Mouse (Mus musculus) kidney, postnatal 0 days (tissue): ENCODE measurements around the gene Myo16. TPM values are rescaled to one million over a fixed set of nuclear protein-coding genes. Genes with fewer than 3 reads are reported as not detected.

Experiments used
- ATAC-seq: fragments of 200-750 bp; cut with Nextera tagmentation; replicated peaks from 2 replicates; pipeline ENCODE4 v1.8.0; 2017; ENCODE audit warnings: low read depth, moderate number of reproducible peaks, moderate TSS enrichment, moderate library complexity; ENCODE audit not compliant: low FRiP score
- DNase-seq: peaks from one replicate; pipeline ENCODE4 v3.0.0-alpha.2; 2016; ENCODE audit warnings: low spot score
- H3K27ac ChIP-seq: fragments of 300-500 bp; sonication (generic); 2 replicates; pipeline ENCODE4 v1.5.1; 2014; ENCODE audit warnings: mild to moderate bottlenecking
- H3K27me3 ChIP-seq: fragments of 300-500 bp; sonication (generic); 2 replicates; pipeline ENCODE4 v1.6.1; 2014; ENCODE audit warnings: low read length, mixed read lengths; ENCODE audit not compliant: insufficient read depth
- H3K36me3 ChIP-seq: fragments of 300-500 bp; sonication (generic); 2 replicates; pipeline ENCODE4 v1.6.1; 2014; ENCODE audit warnings: low read length, mixed read lengths; ENCODE audit not compliant: insufficient read depth
- H3K4me1 ChIP-seq: fragments of 300-500 bp; sonication (generic); replicated peaks from 2 replicates; pipeline ENCODE4 v1.6.1; 2014; ENCODE audit warnings: antibody characterized with exemption, low read length, mixed read lengths; ENCODE audit not compliant: insufficient read depth
- H3K4me2 ChIP-seq: fragments of 300-500 bp; sonication (generic); 2 replicates; pipeline ENCODE4 v1.6.1; 2014; ENCODE audit warnings: mild to moderate bottlenecking, low read length, moderate library complexity, mixed read lengths
- H3K4me3 ChIP-seq: fragments of 300-500 bp; sonication (generic); replicated peaks from 2 replicates; pipeline ENCODE4 v1.5.1; 2014; ENCODE audit warnings: low read depth, low read length
- H3K9ac ChIP-seq: fragments of 300-500 bp; sonication (generic); 2 replicates; pipeline ENCODE4 v1.6.1; 2014; ENCODE audit warnings: low read depth, low read length
- H3K9me3 ChIP-seq: fragments of 300-500 bp; sonication (generic); replicated peaks from 2 replicates; pipeline ENCODE4 v1.6.1; 2016; ENCODE audit warnings: low read length, inconsistent platforms, mixed read lengths
- CTCF ChIP-seq: IDR thresholded peaks from 2 replicates; pipeline ENCODE4 v1.5.1; 2016; ENCODE audit warnings: antibody characterized with exemption, low read depth, mild to moderate bottlenecking, moderate library complexity
- WGBS: fragments of 180-500 bp; shearing (Covaris S2); extraction: QIAGEN DNeasy Blood & Tissue Kit; methylation state at CpG from one replicate; pipeline ENCODE4 v1.1.7; 2014; 5-methylcytosine and 5-hydroxymethylcytosine counted together
- polyA plus RNA-seq: library from polyadenylated mRNA; unstranded; fragments of >200 nt; fragmentation: Nextera tagmentation; extraction: Ambion mirVana; gene quantifications from 2 replicates; pipeline ENCODE4 v1.2.1, GENCODE M21; 2015

Myo16 gene
- polyA plus RNA-seq, 1 experiment from 2014 or later = 0.08 TPM

DNA sequence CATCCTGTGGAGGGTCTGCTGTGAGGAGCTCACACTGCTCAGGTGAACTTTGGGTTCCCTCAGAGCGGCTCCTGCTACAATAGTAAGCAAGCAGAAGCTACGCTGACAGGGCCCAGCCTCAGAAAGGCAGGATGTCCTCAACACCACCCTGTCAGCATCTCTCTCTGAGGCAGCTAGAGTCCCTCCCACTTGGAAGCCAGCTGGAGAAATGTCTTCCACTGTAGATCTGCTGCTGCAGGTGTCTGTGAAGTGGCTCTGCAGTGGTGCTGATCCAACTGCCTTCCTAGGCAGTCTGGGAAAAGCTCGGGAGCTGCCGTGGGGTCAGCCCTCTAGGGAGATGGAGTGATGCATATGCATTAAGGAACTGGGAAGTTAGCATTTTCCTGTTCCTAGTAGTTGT is 414.7 kb downstream of the Myo16 start:
- Histone ChIP-seq H3K9ac (no peak overlapping the region), H3K9me3 (no peaks in the 10 kb centered on the region), H3K4me1 (no peaks in the 10 kb centered on the region), H3K4me3 (no peak overlapping the region), H3K27ac (no peak overlapping the region), H3K4me2 (no peak overlapping the region), H3K27me3 (no peaks in the 10 kb centered on the region), H3K36me3 (no peaks in the 10 kb centered on the region)
- 70% methylated on average over 4 of the region's 4 CpGs for WGBS
- DNase-seq (no peak), ATAC-seq (no peak)
- TF ChIP-seq CTCF = no peak

DNA sequence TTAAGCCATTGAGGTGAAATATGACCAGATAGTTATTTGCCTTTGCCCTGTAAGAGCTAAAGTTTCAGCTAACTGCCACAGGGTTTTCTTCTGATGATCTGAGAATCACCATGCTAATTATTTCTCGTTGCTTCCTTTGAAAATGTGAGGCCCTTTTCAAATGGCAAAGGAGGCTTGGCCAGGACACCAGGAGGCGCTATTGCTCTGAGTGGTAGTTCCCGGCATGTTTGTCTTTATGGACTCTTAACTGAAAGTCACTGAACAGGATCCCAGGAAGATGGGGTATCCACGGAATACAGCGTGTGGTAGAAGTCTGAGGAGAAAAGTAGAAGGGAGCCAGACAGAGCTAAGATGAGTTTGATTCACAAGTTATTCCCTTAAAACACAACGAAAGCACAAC is 420.4 kb downstream of the Myo16 start:
- no peak overlapping the region for H3K4me2 ChIP-seq

DNA sequence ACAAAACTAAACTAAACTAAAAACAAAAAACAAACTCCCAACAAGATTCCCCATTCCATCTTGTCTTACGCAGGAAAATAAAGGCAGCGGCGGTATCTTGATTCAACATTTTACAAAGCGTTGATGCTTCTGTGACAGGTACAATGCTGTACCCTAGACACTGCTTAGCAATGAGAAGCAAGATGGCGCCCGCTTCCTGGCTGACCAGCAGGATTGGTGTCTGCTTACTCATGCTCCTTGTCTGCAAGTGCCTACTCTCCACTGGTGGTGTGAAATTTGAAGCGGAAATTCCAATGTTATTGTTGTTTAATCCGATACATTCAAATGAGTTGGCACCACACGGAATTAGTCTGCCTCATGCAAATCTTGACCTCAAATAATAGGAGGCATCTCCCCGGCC is 421.5 kb downstream of the Myo16 start:
- H3K9ac ChIP-seq = no peak overlapping the region
- no peaks in the 10 kb centered on the region for H3K36me3 ChIP-seq
- H3K4me2 ChIP-seq = no peak overlapping the region
- no peak overlapping the region for H3K4me3 ChIP-seq
- H3K9me3 ChIP-seq = no peaks in the 10 kb centered on the region
- DNase-seq (no peak), ATAC-seq (no peak)
- WGBS = 94% methylated on average over 10 of the region's 10 CpGs
- no peak for TF ChIP-seq CTCF
- no peaks in the 10 kb centered on the region for H3K27me3 ChIP-seq
- H3K27ac ChIP-seq = no peak overlapping the region
- no peaks in the 10 kb centered on the region for H3K4me1 ChIP-seq

More for the DNA sequence above, 420.4 kb downstream of the Myo16 start:
- H3K4me1 ChIP-seq = no peaks in the 10 kb centered on the region
- H3K9ac ChIP-seq = no peak overlapping the region
- H3K9me3 ChIP-seq = no peaks in the 10 kb centered on the region
- no peak overlapping the region for H3K27ac ChIP-seq
- H3K36me3 ChIP-seq = no peaks in the 10 kb centered on the region
- 18% methylated on average over 6 of the region's 6 CpGs for WGBS
- TF ChIP-seq CTCF = peak; percentile 96
- no peaks in the 10 kb centered on the region for H3K27me3 ChIP-seq
- DNase-seq (peak; percentile 94), ATAC-seq (no peak)
- no peak overlapping the region for H3K4me3 ChIP-seq

DNA sequence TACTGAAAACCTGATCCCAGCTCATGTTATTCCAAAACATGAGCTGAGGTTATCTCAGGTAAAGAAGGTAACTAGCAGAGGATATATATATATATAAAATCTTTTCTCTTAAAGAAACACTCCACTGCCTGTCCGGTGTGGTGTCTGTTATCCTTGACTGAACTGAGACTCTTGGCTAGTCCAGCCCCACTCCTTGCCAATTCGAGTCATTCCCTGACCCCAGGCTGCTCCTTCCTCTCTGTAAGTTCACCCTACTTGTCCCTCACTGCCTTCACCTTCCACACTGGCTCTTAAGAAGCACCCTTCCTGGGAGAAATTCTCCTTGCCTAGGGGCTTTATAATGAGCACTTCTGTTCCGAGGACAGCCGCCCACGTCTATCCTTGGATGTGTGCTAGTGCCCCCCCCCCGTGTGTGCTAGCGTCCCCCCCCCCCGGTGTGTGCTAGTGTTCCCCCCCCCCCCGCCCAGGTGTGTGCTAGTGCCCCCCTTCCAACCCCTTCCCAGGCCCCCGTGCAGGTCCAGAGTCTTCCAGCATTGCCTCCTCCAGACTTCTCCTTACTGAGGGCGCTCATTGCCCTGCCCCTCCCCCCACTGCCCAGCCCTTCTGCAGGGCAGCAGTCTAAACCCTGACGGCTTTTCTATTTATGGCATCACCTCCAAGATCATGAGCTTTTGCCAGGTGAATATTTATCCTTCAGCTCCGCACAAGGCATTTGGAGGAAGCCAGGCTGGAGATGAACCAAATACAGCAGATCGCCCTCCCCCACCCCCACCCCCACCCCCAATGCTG is 433.4 kb downstream of the Myo16 start:
- no peak overlapping the region for H3K9ac ChIP-seq
- no peaks in the 10 kb centered on the region for H3K9me3 ChIP-seq
- H3K27ac ChIP-seq = no peak overlapping the region
- no peaks in the 10 kb centered on the region for H3K27me3 ChIP-seq
- H3K4me1 ChIP-seq = 0 out of 2 replicates have a peak, but pooled peaks cover 4% of the 10 kb centered on the region
- DNase-seq (peak; percentile 54), ATAC-seq (peak; percentile 84)
- 14% methylated on average over 10 of the region's 14 CpGs for WGBS
- no peak overlapping the region for H3K4me3 ChIP-seq
- no peaks in the 10 kb centered on the region for H3K36me3 ChIP-seq
- TF ChIP-seq CTCF = no peak
- H3K4me2 ChIP-seq = peak overlapping the region; percentile 30

DNA sequence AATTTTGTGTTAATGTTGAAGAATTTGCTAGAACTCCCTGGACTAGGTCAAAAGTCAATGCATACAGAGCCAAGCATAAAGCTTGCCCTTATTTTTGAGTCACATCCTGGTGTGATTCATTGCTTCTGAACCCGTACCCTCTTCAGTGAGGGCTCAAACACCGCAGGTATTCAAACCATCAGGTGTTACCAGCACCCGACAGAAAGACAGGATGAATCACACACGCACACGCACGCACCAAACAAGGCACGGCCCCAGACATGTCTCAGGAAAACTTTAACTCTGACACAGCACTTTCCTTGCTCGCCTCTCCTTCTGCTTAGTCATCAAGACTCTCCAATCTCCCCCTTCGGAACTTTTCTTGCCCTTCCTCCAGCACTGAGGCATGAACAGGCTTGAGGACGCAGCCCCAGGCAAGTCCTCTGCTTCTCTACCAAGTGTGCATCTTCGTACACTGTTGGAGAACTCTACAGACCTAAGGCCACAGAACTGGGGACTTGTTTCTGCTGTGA is 435.8 kb downstream of the Myo16 start:
- DNase-seq (no peak), ATAC-seq (no peak)
- TF ChIP-seq CTCF = no peak
- Histone ChIP-seq H3K4me3 (no peak overlapping the region), H3K4me2 (no peak overlapping the region), H3K4me1 (0 out of 2 replicates have a peak, but pooled peaks cover 4% of the 10 kb centered on the region), H3K27ac (no peak overlapping the region), H3K36me3 (no peaks in the 10 kb centered on the region), H3K9me3 (no peaks in the 10 kb centered on the region), H3K9ac (no peak overlapping the region), H3K27me3 (no peaks in the 10 kb centered on the region)
- WGBS = 76% methylated on average over 11 of the region's 11 CpGs

DNA sequence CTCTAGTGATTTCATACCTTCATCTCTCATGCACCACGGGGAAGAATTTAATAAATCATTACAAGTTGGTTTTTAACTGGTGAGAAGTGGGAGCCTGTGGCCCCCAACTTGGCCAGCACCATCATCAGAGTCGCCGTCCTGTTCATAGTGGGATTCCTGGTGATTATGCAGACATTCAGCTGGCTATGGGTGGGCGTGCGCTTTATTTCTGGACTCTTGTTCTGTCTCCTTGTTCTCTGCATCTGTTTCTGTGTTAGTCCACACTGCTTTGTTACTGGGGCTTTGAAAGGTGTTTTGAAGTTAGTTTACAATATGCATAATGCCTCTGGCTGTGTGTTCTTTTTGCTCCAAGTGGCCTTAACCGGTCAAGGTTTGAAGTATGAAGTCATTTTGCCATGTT is 439.2 kb downstream of the Myo16 start:
- no peak overlapping the region for H3K9ac ChIP-seq
- H3K4me2 ChIP-seq = no peak overlapping the region
- H3K4me3 ChIP-seq = no peak overlapping the region
- 89% methylated on average over 6 of the region's 6 CpGs for WGBS
- H3K27me3 ChIP-seq = no peaks in the 10 kb centered on the region
- no peaks in the 10 kb centered on the region for H3K9me3 ChIP-seq
- H3K27ac ChIP-seq = no peak overlapping the region
- ATAC-seq (no peak), DNase-seq (no peak)
- no peak for TF ChIP-seq CTCF
- no peaks in the 10 kb centered on the region for H3K36me3 ChIP-seq
- H3K4me1 ChIP-seq = no peaks in the 10 kb centered on the region

DNA sequence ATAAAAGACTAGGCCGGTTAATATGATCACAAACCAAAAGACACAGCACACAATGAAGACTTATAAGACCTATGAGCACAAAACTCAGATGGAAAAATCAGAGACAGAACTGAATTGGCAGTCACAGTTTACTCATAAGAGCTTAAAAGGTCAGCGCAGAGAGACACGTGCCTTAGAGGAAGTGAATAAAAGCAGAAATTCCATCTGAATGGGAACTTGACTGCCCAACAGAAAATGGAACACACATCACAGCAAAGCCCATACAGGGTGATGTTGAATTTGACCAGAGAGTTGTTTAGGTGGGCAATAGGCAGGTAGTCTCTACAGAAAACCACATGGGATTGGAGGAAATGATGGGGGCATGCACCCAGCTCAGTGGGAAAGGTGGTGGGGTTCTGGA is 442.6 kb downstream of the Myo16 start:
- Histone ChIP-seq H3K4me3 (no peak overlapping the region), H3K27me3 (no peaks in the 10 kb centered on the region), H3K4me1 (no peaks in the 10 kb centered on the region), H3K4me2 (no peak overlapping the region), H3K9me3 (no peaks in the 10 kb centered on the region), H3K9ac (no peak overlapping the region), H3K36me3 (no peaks in the 10 kb centered on the region), H3K27ac (no peak overlapping the region)
- TF ChIP-seq CTCF = no peak
- WGBS = 91% methylated on average over 3 of the region's 3 CpGs
- no peak for ATAC-seq
- DNase-seq = no peak
